Mouse (Mus musculus) hindbrain, embryonic 15.5 days (tissue): ENCODE results near the gene Dusp3. TPM values are rescaled to one million over a fixed set of nuclear protein-coding genes. Genes with fewer than 3 reads are reported as not detected.

ENCODE experiments used
- ATAC-seq: fragments of 200-750 bp; cut with Nextera tagmentation; 2 replicates; pipeline ENCODE4 v1.8.0; 2017; ENCODE audit warnings: low read depth, moderate number of reproducible peaks, moderate TSS enrichment; ENCODE audit not compliant: low FRiP score
- H3K27ac ChIP-seq: fragments of 300-500 bp; sonication (generic); replicated peaks from 2 replicates; pipeline ENCODE4 v1.5.1; 2015; ENCODE audit warnings: mild to moderate bottlenecking, inconsistent platforms
- H3K27me3 ChIP-seq: fragments of 300-500 bp; sonication (generic); 2 replicates; pipeline ENCODE4 v1.6.1; 2015; ENCODE audit warnings: control low read depth, inconsistent platforms
- H3K36me3 ChIP-seq: fragments of 300-500 bp; sonication (generic); 2 replicates; pipeline ENCODE4 v1.6.1; 2015; ENCODE audit warnings: control low read depth, inconsistent platforms
- H3K4me1 ChIP-seq: fragments of 300-500 bp; sonication (generic); replicated peaks from 2 replicates; pipeline ENCODE4 v1.6.1; 2015; ENCODE audit warnings: control low read depth, inconsistent platforms
- H3K4me2 ChIP-seq: fragments of 300-500 bp; sonication (generic); 2 replicates; pipeline ENCODE4 v1.6.1; 2015; ENCODE audit warnings: moderate library complexity, mild to moderate bottlenecking, inconsistent platforms
- H3K4me3 ChIP-seq: fragments of 300-500 bp; sonication (generic); 2 replicates; pipeline ENCODE4 v1.5.1; 2015; ENCODE audit warnings: mild to moderate bottlenecking, inconsistent platforms
- H3K9ac ChIP-seq: fragments of 300-500 bp; sonication (generic); 2 replicates; pipeline ENCODE4 v1.6.1; 2015; ENCODE audit warnings: inconsistent platforms
- H3K9me3 ChIP-seq: fragments of 300-500 bp; sonication (generic); 2 replicates; pipeline ENCODE4 v1.6.1; 2016; ENCODE audit warnings: control low read depth, inconsistent platforms
- WGBS: fragments of 180-500 bp; shearing (Covaris S2); methylation state at CpG from one replicate; pipeline ENCODE4 v1.1.7; 2015; 5-methylcytosine and 5-hydroxymethylcytosine counted together
- polyA plus RNA-seq: library from polyadenylated mRNA; unstranded; fragments of >200 nt; fragmentation: Nextera tagmentation; extraction: Ambion mirVana; gene quantifications from 2 replicates; pipeline ENCODE4 v1.2.1, GENCODE M21; 2015

Gene Dusp3
- polyA plus RNA-seq, 1 experiment from 2014 or later = 25.9 TPM

DNA sequence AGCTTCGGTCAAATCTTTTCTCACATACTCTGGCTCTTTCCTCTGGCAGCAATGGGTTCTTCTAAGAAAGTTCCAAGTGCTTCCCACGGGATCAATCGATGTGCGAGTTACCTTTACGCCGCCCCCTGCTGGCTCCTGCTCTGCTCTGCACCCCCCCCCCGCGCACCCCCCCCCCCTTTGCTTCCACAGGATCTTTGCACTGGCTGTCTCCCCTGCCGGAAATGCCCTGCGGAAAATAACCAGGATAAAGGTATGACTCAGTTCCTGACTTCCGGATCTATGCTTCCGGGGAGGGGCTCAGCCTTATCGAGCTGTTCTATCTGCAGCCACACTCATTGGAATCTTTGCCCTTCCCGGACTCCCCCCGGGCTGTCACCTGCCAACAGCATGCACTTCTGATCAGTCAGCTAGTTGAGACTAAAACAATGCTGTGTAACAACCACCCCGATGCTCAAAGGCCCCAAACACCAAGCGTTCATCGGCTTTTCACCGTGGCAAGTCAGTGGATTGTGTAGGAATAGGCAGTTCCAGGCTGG, 62.3 kb downstream of the Dusp3 start:
- no peak for ATAC-seq
- H3K9ac ChIP-seq = no peak overlapping the region
- H3K27ac ChIP-seq = no peak overlapping the region
- H3K36me3 ChIP-seq = no peaks in the 10 kb centered on the region
- H3K4me2 ChIP-seq = no peak overlapping the region
- 80% methylated on average over 17 of the region's 19 CpGs for WGBS
- H3K9me3 ChIP-seq = no peaks in the 10 kb centered on the region
- H3K27me3 ChIP-seq = 0 out of 2 replicates have a peak, but pooled peaks cover 4% of the 10 kb centered on the region
- H3K4me1 ChIP-seq = 0 out of 2 replicates have a peak, but pooled peaks cover 2% of the 10 kb centered on the region
- no peak overlapping the region for H3K4me3 ChIP-seq

DNA sequence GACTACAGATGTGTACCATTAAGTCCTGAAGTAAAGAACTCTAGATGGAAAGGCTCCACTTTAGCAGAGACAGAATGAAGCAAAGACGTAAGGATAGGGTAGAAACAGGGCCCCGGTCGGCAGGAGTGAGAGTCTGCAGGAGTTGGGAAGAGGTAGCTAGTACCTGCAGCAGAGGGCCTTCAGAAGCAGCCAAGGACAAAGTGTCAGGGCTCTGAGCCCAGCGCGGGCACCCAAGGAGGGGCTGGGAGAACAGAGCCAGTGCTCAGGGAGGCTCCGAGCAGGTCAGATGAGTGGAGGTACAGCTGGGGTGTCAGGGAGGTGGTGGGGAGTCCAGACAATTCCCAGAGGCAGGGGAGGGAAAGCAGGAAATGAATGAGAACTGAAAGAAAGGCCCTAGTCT, 62.8 kb downstream of the Dusp3 start:
- 0 out of 2 replicates have a peak, but pooled peaks cover 2% of the 10 kb centered on the region for H3K4me1 ChIP-seq
- WGBS = 78% methylated on average over 6 of the region's 6 CpGs
- H3K9me3 ChIP-seq = no peaks in the 10 kb centered on the region
- ATAC-seq = no peak
- H3K27ac ChIP-seq = no peak overlapping the region
- no peak overlapping the region for H3K4me2 ChIP-seq
- no peaks in the 10 kb centered on the region for H3K36me3 ChIP-seq
- H3K9ac ChIP-seq = no peak overlapping the region
- no peak overlapping the region for H3K4me3 ChIP-seq
- H3K27me3 ChIP-seq = peaks cover 4% of the 10 kb centered on the region; the same call in 1 of the 2 replicates

GRCm38 (mm10) chr11:101921361-101921952, 65.4 kb downstream of the Dusp3 start:
- Histone ChIP-seq H3K9me3 (no peaks in the 10 kb centered on the region), H3K27ac (no peak overlapping the region), H3K9ac (no peak overlapping the region), H3K27me3 (peaks cover 14% of the 10 kb centered on the region), H3K4me2 (no peak overlapping the region), H3K4me3 (no peak overlapping the region), H3K36me3 (no peaks in the 10 kb centered on the region), H3K4me1 (0 out of 2 replicates have a peak, but pooled peaks cover 2% of the 10 kb centered on the region)
- no peak for ATAC-seq
- WGBS = 84% methylated on average over 12 of the region's 12 CpGs

Other genes with a start within 250 kb of the Dusp3 start
- 14.4 and 21.3 TPM in 2 replicates for gene Etv4, start 201.6 kb downstream of the Dusp3 start, polyA plus RNA-seq
- gene Meox1, start 92.6 kb downstream of the Dusp3 start, polyA plus RNA-seq = 0.50 and 0.51 TPM in 2 replicates
- gene Sost, start 20.0 kb downstream of the Dusp3 start, polyA plus RNA-seq = 0.06 and 0.09 TPM in 2 replicates
- gene Cfap97d1, start 2.7 kb downstream of the Dusp3 start, polyA plus RNA-seq = not detected in 2 replicates
- 55.9 and 56.2 TPM in 2 replicates for gene Mpp3, start 41.4 kb upstream of the Dusp3 start, polyA plus RNA-seq
- 0.30 and 0.43 TPM in 2 replicates for gene Cd300lg, start 54.5 kb upstream of the Dusp3 start, polyA plus RNA-seq
- gene Mpp2, start 101.5 kb upstream of the Dusp3 start, polyA plus RNA-seq = 30.5 and 34.6 TPM in 2 replicates
- gene Ppy, start 114.3 kb upstream of the Dusp3 start, polyA plus RNA-seq = not detected in 2 replicates
- 3.7 and 5.2 TPM in 2 replicates for gene Pyy, start 120.8 kb upstream of the Dusp3 start, polyA plus RNA-seq
- not detected in 2 replicates for gene Nags, start 158.5 kb upstream of the Dusp3 start, polyA plus RNA-seq
- 41.8 and 44.1 TPM in 2 replicates for gene Tmem101, start 169.4 kb upstream of the Dusp3 start, polyA plus RNA-seq
- gene Lsm12, start 198.3 kb upstream of the Dusp3 start, polyA plus RNA-seq = 102 and 121 TPM in 2 replicates
- gene G6pc3, start 202.6 kb upstream of the Dusp3 start, polyA plus RNA-seq = 40.4 and 41.2 TPM in 2 replicates
- 82.7 and 84.9 TPM in 2 replicates for gene Hdac5, start 243.2 kb upstream of the Dusp3 start, polyA plus RNA-seq